In the genomic region with DNA sequence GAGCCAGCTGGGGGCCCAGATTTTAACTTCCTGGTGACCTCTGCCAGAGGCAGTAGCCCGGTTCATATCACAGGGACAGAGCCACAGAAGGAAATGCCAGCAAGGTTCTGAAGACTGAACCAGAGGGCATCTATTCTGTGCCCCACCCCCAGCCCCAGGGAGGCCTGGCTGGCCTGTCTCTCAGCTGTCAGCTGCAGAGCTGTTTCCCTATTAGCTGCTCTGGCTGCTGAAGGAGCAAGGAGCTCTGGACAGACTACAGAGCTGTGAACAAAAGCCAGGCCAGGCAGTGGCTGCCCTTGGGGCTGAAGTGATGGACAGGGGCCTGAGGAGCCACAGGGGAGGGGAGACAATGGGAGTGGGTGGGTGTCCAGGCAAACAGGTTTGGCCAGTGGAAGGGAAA, we compare ENCODE assay signal across 8 mouse cellular contexts. TPM values are rescaled to one million over a fixed set of nuclear protein-coding genes. Genes with fewer than 3 reads are reported as not detected.
DNase-seq lines count a peak whose midpoint lies in the region; ATAC-seq lines count a peak whose summit lies in the region.

No protein-coding gene starts in this region.

- no peak overlapping the region for H3K4me3 ChIP-seq in heart, embryonic 12.5 days
- no peak overlapping the region for H3K4me3 ChIP-seq in intestine, embryonic 15.5 days (replicated peaks)

- H3K9me3 ChIP-seq in heart, embryonic 12.5 days (replicated peaks), result no peaks in the 10 kb centered on the region
- no peaks in the 10 kb centered on the region for H3K9me3 ChIP-seq in intestine, embryonic 15.5 days

- H3K4me2 ChIP-seq in heart, embryonic 12.5 days, result peak overlapping the region; percentile 62
- no peak overlapping the region for H3K4me2 ChIP-seq in intestine, embryonic 15.5 days (replicated peaks)

- peaks cover 100% of the 10 kb centered on the region for H3K4me1 ChIP-seq in heart, embryonic 12.5 days (replicated peaks)
- H3K4me1 ChIP-seq in intestine, embryonic 15.5 days (replicated peaks), result peaks cover 76% of the 10 kb centered on the region

- H3K9ac ChIP-seq in heart, embryonic 12.5 days, result peak overlapping the region; percentile 76
- no peak overlapping the region for H3K9ac ChIP-seq in intestine, embryonic 15.5 days

- no peak for ATAC-seq in heart, embryonic 12.5 days (ENCODE audit: insufficient number of reproducible peaks, low FRiP score)
- peak; percentile 15; the same call in 1 of the 2 replicates for ATAC-seq in intestine, embryonic 15.5 days
- ATAC-seq in erythroid progenitor cell, adult 5-6 weeks (replicated peaks; ENCODE audit: low FRiP score, poor library complexity, severe bottlenecking), result no peak

- peak overlapping the region; percentile 100 for H3K27ac ChIP-seq in heart, embryonic 12.5 days (ENCODE audit: poor library complexity, severe bottlenecking)
- H3K27ac ChIP-seq in intestine, embryonic 15.5 days, result peak overlapping the region; percentile 67

- intact Hi-C loops in heart, postnatal 14 days (cut with DNase I), result no loop called here

- no peak for DNase-seq in heart, postnatal 14 days
- DNase-seq in 3T3-L1 (ENCODE audit: low read depth, low spot score), result peak; percentile 63
- DNase-seq in brain, adult 2 months (ENCODE audit: low read depth, low spot score), result peak; percentile 75
- DNase-seq in gastrocnemius, adult 18-20 months (ENCODE audit: low spot score), result no peak
- DNase-seq in adrenal gland, postnatal 10 days, result no peak

- no peaks in the 10 kb centered on the region; the same call in 1 of the 2 replicates for H3K36me3 ChIP-seq in heart, embryonic 12.5 days
- H3K36me3 ChIP-seq in intestine, embryonic 15.5 days, result no peaks in the 10 kb centered on the region

- 0% methylated on average over 1 of the region's 1 CpGs for WGBS in heart, embryonic 12.5 days
- 4% methylated on average over 1 of the region's 1 CpGs for WGBS in intestine, embryonic 15.5 days

- no peaks in the 10 kb centered on the region for H3K27me3 ChIP-seq in heart, embryonic 12.5 days (replicated peaks)
- H3K27me3 ChIP-seq in intestine, embryonic 15.5 days (replicated peaks), result no peaks in the 10 kb centered on the region

RNA-seq across cellular contexts. Expression of gene Unc5b, which starts 15.5 kb away (rescaled TPM):
- 18.4 and 18.7 TPM in 2 replicates for polyA plus RNA-seq in heart, embryonic 12.5 days (2016; fragmentation: Nextera tagmentation; extraction: Ambion mirVana)
- 10 to 100 TPM; 24.0 to 25.1 TPM for total RNA-seq in heart, postnatal 14 days (2021)
- 4.6 and 5.1 TPM in 2 replicates for polyA plus RNA-seq in intestine, embryonic 15.5 days (2015; fragmentation: Nextera tagmentation; extraction: Ambion mirVana)
- total RNA-seq in erythroid progenitor cell, adult 5-6 weeks (2015; ENCODE audit: low replicate concordance), result not detected in 2 replicates
- total RNA-seq in erythroid progenitor cell, adult 5-6 weeks (2017; ENCODE audit: low replicate concordance), result not detected in 2 replicates
- 1 to 10 TPM; 1.3 to 3.3 TPM for total RNA-seq in gastrocnemius, adult 18-20 months (2021)
- 10 to 100 TPM; 14.0 to 16.1 TPM for total RNA-seq in adrenal gland, postnatal 10 days (2021)

Comparison
In these comparisons a context has a peak if more than half of its experiments do, and no peak if none do; other contexts are left out.
1. DNase-seq: peak in 3T3-L1 (single experiment) and brain, adult 2 months (single experiment); none in heart, postnatal 14 days (0 of 2), gastrocnemius, adult 18-20 months (single experiment) and adrenal gland, postnatal 10 days (single experiment).